Mouse (Mus musculus) lung, adult 2 months (tissue): ENCODE data around the gene Unc5cl.

Experiments used
- CTCF ChIP-seq: fragments of 200-500 bp; IDR thresholded peaks from 2 replicates; pipeline ENCODE4 v1.5.1; 2011; ENCODE audit warnings: mild to moderate bottlenecking, low read length, control low read depth; ENCODE audit not compliant: insufficient read depth
- POLR2A ChIP-seq: fragments of 200-500 bp; IDR thresholded peaks from 2 replicates; pipeline ENCODE4 v1.6.1; 2011; ENCODE audit warnings: low read depth, mild to moderate bottlenecking, control low read depth, low read length, borderline replicate concordance; ENCODE audit errors: extremely low read depth

GRCm38 (mm10) chr17:48416011-48416410 lies 38.7 kb upstream of the Unc5cl start:
- TF ChIP-seq POLR2A (no peak), CTCF (no peak)
